Comparison of ENCODE assay signal across 17 mouse cellular contexts in the genomic region with DNA sequence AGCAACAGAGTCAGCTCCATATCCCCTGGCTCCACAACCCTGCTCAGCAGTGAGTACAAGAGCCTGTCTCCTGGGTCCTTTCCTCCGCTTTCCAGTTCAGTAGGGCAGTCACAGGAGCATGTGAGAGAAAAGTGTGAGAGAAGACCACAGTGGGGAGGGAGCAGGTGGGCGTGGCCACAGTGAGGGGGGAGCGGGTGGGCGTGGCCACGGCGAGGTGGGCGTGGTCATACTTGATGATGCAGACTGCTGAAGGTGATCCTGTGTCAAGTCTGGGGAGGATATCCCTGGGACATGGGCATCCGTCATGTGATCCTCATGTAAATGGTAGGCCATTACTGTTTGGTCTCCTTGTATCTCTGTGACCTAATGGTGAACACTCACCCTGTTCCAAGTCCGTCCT. TPM values are rescaled to one million over a fixed set of nuclear protein-coding genes. Genes with fewer than 3 reads are reported as not detected.
DNase-seq lines count a peak whose midpoint lies in the region.
"Had no signal": no experiment of that assay in that cellular context is flagged by ENCODE, and none has a peak within 500 bp of the region (broad histone marks: within the 10 kb centered on the region; RNA-seq: fewer than 3 reads in every experiment).

No protein-coding gene starts in this region.

- peaks cover 53% of the 10 kb centered on the region for H3K36me3 ChIP-seq in forebrain, embryonic 10.5 days (replicated peaks)

- H3K9me3 ChIP-seq in forebrain, embryonic 10.5 days = no peaks in the 10 kb centered on the region
- H3K9me3 ChIP-seq: embryonic facial prominence, embryonic 13.5 days; heart, embryonic 12.5 days; hindbrain, embryonic 12.5 days; limb, embryonic 12.5 days; neural tube, embryonic 12.5 days had no signal

- H3K4me1 ChIP-seq in forebrain, embryonic 10.5 days = peaks cover 22% of the 10 kb centered on the region

- WGBS in forebrain, embryonic 10.5 days = 65% methylated on average over 9 of the region's 9 CpGs

- H3K27me3 ChIP-seq in forebrain, embryonic 10.5 days (ENCODE audit: poor library complexity, severe bottlenecking) = no peaks in the 10 kb centered on the region
- H3K27me3 ChIP-seq: embryonic facial prominence, embryonic 13.5 days; heart, embryonic 12.5 days; hindbrain, embryonic 12.5 days; limb, embryonic 12.5 days; neural tube, embryonic 12.5 days had no signal

- no peak overlapping the region for H3K27ac ChIP-seq in forebrain, embryonic 10.5 days
- H3K27ac ChIP-seq: embryonic facial prominence, embryonic 13.5 days; hindbrain, embryonic 12.5 days; limb, embryonic 12.5 days; neural tube, embryonic 12.5 days had no signal

- H3K4me3 ChIP-seq in forebrain, embryonic 10.5 days = no peak overlapping the region
- H3K4me3 ChIP-seq: embryonic facial prominence, embryonic 13.5 days; heart, embryonic 12.5 days; hindbrain, embryonic 12.5 days; limb, embryonic 12.5 days; neural tube, embryonic 12.5 days had no signal

- DNase-seq in testis, postnatal 10 days (ENCODE audit: low spot score) = peak; percentile 61
- DNase-seq in testis, postnatal 14 days (ENCODE audit: low spot score) = no peak
- peak; percentile 72 for DNase-seq in ES-CJ7 (ENCODE audit: low read depth, low spot score)
- DNase-seq in c-Kit-positive CD71-positive TER-119-positive erythroid progenitor cells, embryonic 14.5 days (ENCODE audit: low spot score) = peak; percentile 39
- peak; percentile 16 for DNase-seq in naive thymus-derived CD4-positive, alpha-beta T cell, adult 2 months (ENCODE audit: low read depth)
- DNase-seq in right cerebral cortex, postnatal 14 days = no peak
- no peak for DNase-seq in forebrain, embryonic 10.5 days (ENCODE audit: extremely low spot score, low spot score)
- no peak for DNase-seq in cerebellum, postnatal 36 days
- DNase-seq: heart, adult 11 months; heart, postnatal 14 days; kidney, adult 9 months; thymus, adult 18-20 months had no signal

RNA-seq across cellular contexts. Expression of gene Fam161b, which starts 5.3 kb away (rescaled TPM):
- polyA plus RNA-seq in forebrain, embryonic 10.5 days (2016; fragmentation: Nextera tagmentation; extraction: Ambion mirVana) = 4.7 and 5.6 TPM in 2 replicates

RNA-seq across cellular contexts. Expression of gene Coq6, which starts 5.5 kb away (rescaled TPM):
- 46.8 and 49.2 TPM in 2 replicates for polyA plus RNA-seq in forebrain, embryonic 10.5 days (2016; fragmentation: Nextera tagmentation; extraction: Ambion mirVana)

RNA-seq across cellular contexts. Expression of gene Entpd5, which starts 41.9 kb away (rescaled TPM):
- 9.9 and 10.3 TPM in 2 replicates for polyA plus RNA-seq in forebrain, embryonic 10.5 days (2016; fragmentation: Nextera tagmentation; extraction: Ambion mirVana)

RNA-seq across cellular contexts. Expression of gene Bbof1, which starts 41.9 kb away (rescaled TPM):
- 0.92 and 0.98 TPM in 2 replicates for polyA plus RNA-seq in forebrain, embryonic 10.5 days (2016; fragmentation: Nextera tagmentation; extraction: Ambion mirVana)

RNA-seq across cellular contexts. Expression of gene Rnf113a2, which starts 50.0 kb away (rescaled TPM):
- 23.9 and 25.6 TPM in 2 replicates for polyA plus RNA-seq in forebrain, embryonic 10.5 days (2016; fragmentation: Nextera tagmentation; extraction: Ambion mirVana)

Comparison
In these comparisons a context has a peak if more than half of its experiments do, and no peak if none do; other contexts are left out.
1. DNase-seq: peak in testis, postnatal 10 days (single experiment), ES-CJ7 (single experiment), c-Kit-positive CD71-positive TER-119-positive erythroid progenitor cells, embryonic 14.5 days (single experiment) and naive thymus-derived CD4-positive, alpha-beta T cell, adult 2 months (single experiment); none in testis, postnatal 14 days (single experiment), right cerebral cortex, postnatal 14 days (single experiment), forebrain, embryonic 10.5 days (single experiment) and cerebellum, postnatal 36 days (0 of 2).